Mouse (Mus musculus) heart, embryonic 15.5 days (tissue): ENCODE measurements around the gene Rpl3. TPM values are rescaled to one million over a fixed set of nuclear protein-coding genes. Genes with fewer than 3 reads are reported as not detected.
"Not testable (repeated sequence)": the region's sequence is repeated elsewhere in the genome, so short reads cannot be mapped to it uniquely, and the experiment has no call there.

Experiments
- ATAC-seq: fragments of 200-750 bp; cut with Nextera tagmentation; replicated peaks from 2 replicates; pipeline ENCODE4 v1.8.0; 2017; ENCODE audit warnings: low read depth, moderate TSS enrichment; ENCODE audit not compliant: insufficient number of reproducible peaks, insufficient read depth, low FRiP score
- H3K27ac ChIP-seq: fragments of 300-500 bp; sonication (generic); 2 replicates; pipeline ENCODE4 v1.5.1; 2015; ENCODE audit warnings: mild to moderate bottlenecking, inconsistent platforms
- H3K27me3 ChIP-seq: fragments of 300-500 bp; sonication (generic); 2 replicates; pipeline ENCODE4 v1.6.1; 2015; ENCODE audit warnings: inconsistent platforms
- H3K36me3 ChIP-seq: fragments of 300-500 bp; sonication (generic); 2 replicates; pipeline ENCODE4 v1.6.1; 2015; ENCODE audit warnings: mild to moderate bottlenecking, inconsistent platforms
- H3K4me1 ChIP-seq: fragments of 300-500 bp; sonication (generic); replicated peaks from 2 replicates; pipeline ENCODE4 v1.6.1; 2015; ENCODE audit warnings: inconsistent platforms
- H3K4me2 ChIP-seq: fragments of 300-500 bp; sonication (generic); 2 replicates; pipeline ENCODE4 v1.6.1; 2015; ENCODE audit warnings: inconsistent platforms, mild to moderate bottlenecking, moderate library complexity
- H3K4me3 ChIP-seq: fragments of 300-500 bp; sonication (generic); 2 replicates; pipeline ENCODE4 v1.5.1; 2015; ENCODE audit warnings: mild to moderate bottlenecking, inconsistent platforms
- H3K9ac ChIP-seq: fragments of 300-500 bp; sonication (generic); 2 replicates; pipeline ENCODE4 v1.6.1; 2015; ENCODE audit warnings: mild to moderate bottlenecking, inconsistent platforms
- H3K9me3 ChIP-seq: fragments of 300-500 bp; sonication (generic); replicated peaks from 2 replicates; pipeline ENCODE4 v1.6.1; 2016; ENCODE audit warnings: inconsistent platforms
- WGBS: fragments of 180-500 bp; shearing (Covaris S2); methylation state at CpG from one replicate; pipeline ENCODE4 v1.1.7; 2015; ENCODE audit warnings: mixed read lengths; 5-methylcytosine and 5-hydroxymethylcytosine counted together
- polyA plus RNA-seq: library from polyadenylated mRNA; unstranded; fragments of >200 nt; fragmentation: Nextera tagmentation; extraction: Ambion mirVana; gene quantifications from 2 replicates; pipeline ENCODE4 v1.2.1, GENCODE M21; 2015

Gene Rpl3
- polyA plus RNA-seq, 1 experiment from 2014 or later = 565 TPM

DNA sequence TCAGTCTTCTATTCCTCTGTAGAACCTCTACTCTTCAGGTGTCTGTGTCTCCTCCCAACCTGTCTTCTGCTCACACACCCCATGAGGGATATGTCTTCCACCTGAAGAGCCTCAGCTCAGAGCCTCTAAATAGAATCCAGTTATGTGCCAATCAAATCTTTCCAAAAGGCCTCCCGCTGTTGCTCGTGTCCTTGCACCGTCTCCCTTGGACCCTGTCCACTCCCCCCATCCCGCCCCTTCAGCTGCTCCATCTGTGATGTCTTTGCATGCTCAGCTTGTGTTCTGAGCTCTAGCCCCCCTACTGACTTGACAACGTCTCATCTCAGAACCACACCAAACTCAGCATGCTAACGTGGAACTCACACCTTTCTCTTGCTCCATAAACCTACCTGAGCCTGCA, 39.8 kb upstream of the Rpl3 start:
- Histone ChIP-seq H3K4me2 (no peak overlapping the region), H3K9me3 (no peaks in the 10 kb centered on the region), H3K4me3 (no peak overlapping the region), H3K9ac (no peak overlapping the region), H3K27ac (no peak overlapping the region), H3K36me3 (no peaks in the 10 kb centered on the region), H3K27me3 (no peaks in the 10 kb centered on the region), H3K4me1 (peaks cover 28% of the 10 kb centered on the region)
- no peak for ATAC-seq
- WGBS = 70% methylated on average over 6 of the region's 6 CpGs

DNA sequence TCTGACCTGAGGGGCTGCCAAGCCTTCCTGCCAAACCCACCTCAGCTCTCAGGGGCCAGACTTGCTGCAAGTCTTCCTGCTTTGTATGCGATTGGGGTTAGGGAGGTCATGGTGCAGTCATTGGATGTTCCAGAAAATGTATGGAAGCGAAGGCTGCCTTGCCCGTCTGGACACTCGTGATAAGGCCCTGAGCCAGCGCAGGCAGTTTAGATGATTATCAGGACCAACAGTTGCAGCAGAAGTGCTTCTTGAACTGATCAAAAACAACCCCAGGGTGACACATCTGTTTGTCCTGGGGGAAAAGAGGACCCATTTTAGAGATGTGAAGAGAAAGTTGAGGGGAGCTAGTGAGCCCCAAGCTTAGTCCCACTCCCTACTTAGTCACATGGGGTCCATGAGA, 39.0 kb upstream of the Rpl3 start:
- H3K9ac ChIP-seq = no peak overlapping the region
- no peaks in the 10 kb centered on the region for H3K27me3 ChIP-seq
- no peak overlapping the region for H3K27ac ChIP-seq
- WGBS = 47% methylated on average over 5 of the region's 5 CpGs
- no peak overlapping the region for H3K4me3 ChIP-seq
- no peak overlapping the region for H3K4me2 ChIP-seq
- no peaks in the 10 kb centered on the region for H3K9me3 ChIP-seq
- no peak for ATAC-seq
- peaks cover 22% of the 10 kb centered on the region for H3K4me1 ChIP-seq
- H3K36me3 ChIP-seq = no peaks in the 10 kb centered on the region

DNA sequence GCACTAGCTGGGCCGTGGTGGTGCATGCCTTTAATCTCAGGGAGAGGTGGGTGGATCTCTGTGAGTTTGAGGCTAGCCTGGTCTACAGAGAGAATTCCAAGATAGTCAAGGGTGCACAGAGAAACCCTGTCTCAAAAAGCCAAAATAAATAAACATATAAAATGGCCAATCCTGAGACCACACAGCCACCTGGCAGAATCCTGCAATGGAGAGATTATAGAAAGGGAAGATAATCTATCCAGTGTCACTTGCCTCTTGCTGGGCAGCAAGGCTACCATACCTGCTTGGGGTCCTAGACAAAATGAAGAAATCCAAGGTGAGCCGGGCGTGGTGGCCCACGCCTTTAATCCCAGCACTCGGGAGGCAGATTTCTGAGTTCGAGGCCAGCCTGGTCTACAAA, 38.3 kb upstream of the Rpl3 start:
- Histone ChIP-seq H3K36me3 (no peaks in the 10 kb centered on the region), H3K4me2 (no peak overlapping the region), H3K27me3 (no peaks in the 10 kb centered on the region), H3K9me3 (no peaks in the 10 kb centered on the region), H3K4me1 (peaks cover 15% of the 10 kb centered on the region), H3K9ac (no peak overlapping the region), H3K4me3 (no peak overlapping the region), H3K27ac (no peak overlapping the region)
- no peak for ATAC-seq
- WGBS = 83% methylated on average over 6 of the region's 6 CpGs

DNA sequence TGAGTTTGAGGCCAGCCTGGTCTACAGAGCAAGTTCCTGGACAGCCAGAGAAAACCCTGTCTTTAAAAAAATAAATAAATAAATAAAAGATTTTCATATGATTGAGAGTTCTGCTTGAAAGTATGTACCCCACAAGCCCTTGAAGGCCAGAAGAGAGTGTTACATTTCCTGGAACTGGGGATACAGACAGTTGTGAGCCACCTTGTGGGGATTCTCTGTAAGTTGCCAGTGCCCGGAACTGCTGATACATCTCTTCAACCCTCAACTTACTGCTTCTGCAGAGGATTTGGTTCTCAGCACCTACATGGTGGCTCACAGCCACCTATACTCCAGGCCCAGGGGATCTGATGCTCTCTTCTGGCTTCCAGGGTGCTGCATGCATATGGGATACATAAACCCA, 35.5 kb upstream of the Rpl3 start:
- H3K4me3 ChIP-seq = no peak overlapping the region
- no peaks in the 10 kb centered on the region for H3K36me3 ChIP-seq
- H3K9me3 ChIP-seq = no peaks in the 10 kb centered on the region
- H3K4me2 ChIP-seq = no peak overlapping the region
- H3K27ac ChIP-seq = no peak overlapping the region
- H3K4me1 ChIP-seq = no peaks in the 10 kb centered on the region
- H3K9ac ChIP-seq = no peak overlapping the region
- no peak for ATAC-seq
- WGBS = 50% methylated on average over 1 of the region's 1 CpGs
- H3K27me3 ChIP-seq = no peaks in the 10 kb centered on the region

DNA sequence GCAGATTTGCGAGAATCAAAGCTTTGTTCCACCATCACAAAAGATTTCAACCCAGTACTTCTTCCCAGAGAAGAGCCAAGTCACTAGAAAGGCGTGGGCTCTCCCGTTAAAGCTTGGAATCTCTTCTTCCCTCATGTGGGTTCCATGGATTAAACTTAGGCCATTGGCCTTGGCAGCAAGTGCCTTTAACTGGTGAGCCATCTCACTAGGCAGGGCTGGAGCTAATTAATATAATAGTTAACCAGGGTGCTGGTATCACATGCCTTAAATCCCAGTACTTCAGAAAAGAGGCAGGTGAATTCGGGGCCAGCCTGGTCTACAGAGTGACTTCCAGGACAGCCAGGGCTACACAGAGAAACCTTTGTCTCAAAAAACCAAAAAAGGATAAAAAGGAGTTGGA, 33.0 kb upstream of the Rpl3 start:
- Histone ChIP-seq H3K4me1 (no peaks in the 10 kb centered on the region), H3K27me3 (no peaks in the 10 kb centered on the region), H3K27ac (no peak overlapping the region), H3K9ac (no peak overlapping the region), H3K4me3 (no peak overlapping the region), H3K9me3 (no peaks in the 10 kb centered on the region), H3K4me2 (no peak overlapping the region), H3K36me3 (no peaks in the 10 kb centered on the region)
- WGBS = 79% methylated on average over 4 of the region's 4 CpGs
- ATAC-seq = no peak

DNA sequence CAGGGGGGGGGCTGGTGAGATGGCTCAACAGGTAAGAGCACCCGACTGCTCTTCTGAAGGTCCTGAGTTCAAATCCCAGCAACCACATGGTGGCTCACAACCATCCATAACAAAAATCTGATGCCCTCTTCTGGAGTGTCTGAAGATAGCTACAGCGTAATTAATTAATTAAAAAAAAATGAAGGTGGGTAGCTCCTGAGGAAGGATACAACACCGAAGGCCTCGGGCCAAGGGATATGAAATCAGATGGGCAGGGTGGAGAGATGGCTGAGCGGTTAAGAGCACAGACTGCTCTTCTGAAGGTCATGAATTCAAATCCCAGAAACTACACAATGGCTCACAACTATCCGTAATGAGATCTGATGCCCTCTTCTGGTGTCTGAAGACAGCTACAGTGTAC, 30.8 kb upstream of the Rpl3 start:
- not testable (repeated sequence) for H3K4me2 ChIP-seq

DNA sequence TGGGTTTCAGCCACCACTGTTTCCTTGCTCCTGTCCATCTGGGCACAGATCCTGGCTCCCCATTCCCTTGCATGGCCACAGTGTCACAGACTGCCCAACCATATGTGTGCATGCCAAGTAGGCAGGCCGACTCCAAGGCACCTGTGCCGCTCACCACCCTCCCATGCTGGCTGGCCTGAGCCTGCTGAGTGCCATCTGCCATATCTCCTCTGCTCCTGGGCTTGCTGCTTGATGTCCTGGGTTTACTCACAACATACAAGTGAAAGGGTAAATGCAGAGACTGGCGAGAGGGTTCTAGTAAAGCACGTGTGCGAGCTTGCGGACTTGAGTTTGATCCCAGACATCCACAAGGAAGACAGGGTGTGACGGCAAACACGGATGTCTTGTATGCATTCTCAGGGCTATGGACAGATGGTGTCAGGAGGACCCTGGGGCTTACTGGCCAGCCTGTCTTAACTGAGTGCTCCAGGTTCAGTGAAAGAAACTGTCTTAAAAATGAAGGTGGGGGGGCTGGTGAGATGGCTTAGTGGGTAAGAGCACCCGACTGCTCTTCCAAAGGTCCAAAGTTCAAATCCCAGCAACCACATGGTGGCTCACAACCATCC, 30.2 kb upstream of the Rpl3 start:
- 87% methylated on average over 9 of the region's 9 CpGs for WGBS
- no peaks in the 10 kb centered on the region for H3K36me3 ChIP-seq
- H3K4me2 ChIP-seq = no peak overlapping the region
- H3K9ac ChIP-seq = no peak overlapping the region
- no peak for ATAC-seq
- H3K27ac ChIP-seq = no peak overlapping the region
- no peaks in the 10 kb centered on the region for H3K9me3 ChIP-seq
- no peak overlapping the region for H3K4me3 ChIP-seq
- no peaks in the 10 kb centered on the region for H3K4me1 ChIP-seq
- no peaks in the 10 kb centered on the region for H3K27me3 ChIP-seq

More for the DNA sequence above, 30.8 kb upstream of the Rpl3 start:
- 93% methylated on average over 6 of the region's 6 CpGs for WGBS
- ATAC-seq, H3K4me1 ChIP-seq, H3K36me3 ChIP-seq, H3K9me3 ChIP-seq, H3K27me3 ChIP-seq, H3K4me3 ChIP-seq, H3K27ac ChIP-seq, H3K9ac ChIP-seq: not testable (repeated sequence)

DNA sequence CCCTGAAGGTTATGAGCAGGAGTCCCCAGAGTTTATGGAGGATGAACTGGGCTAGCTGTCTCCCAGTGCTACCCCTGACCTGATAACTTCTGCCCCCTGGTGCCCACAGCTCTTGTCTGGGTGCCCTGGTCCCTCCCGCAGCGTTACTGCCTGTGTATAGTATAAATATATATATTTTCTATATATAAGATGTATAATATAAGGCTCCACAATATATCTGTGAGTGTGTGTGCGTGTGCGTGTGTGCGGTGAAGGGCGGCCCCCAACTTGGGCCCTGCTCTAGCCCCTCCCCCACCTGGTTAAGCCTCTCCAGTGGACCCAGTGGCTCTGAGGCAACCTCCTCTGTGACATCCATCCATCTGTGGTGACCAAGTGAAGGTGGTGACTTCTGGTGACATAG, 27.4 kb upstream of the Rpl3 start:
- Histone ChIP-seq H3K4me2 (no peak overlapping the region), H3K9me3 (no peaks in the 10 kb centered on the region), H3K27me3 (no peaks in the 10 kb centered on the region), H3K4me3 (no peak overlapping the region), H3K27ac (no peak overlapping the region), H3K36me3 (no peaks in the 10 kb centered on the region), H3K4me1 (no peaks in the 10 kb centered on the region), H3K9ac (no peak overlapping the region)
- ATAC-seq = no peak
- 89% methylated on average over 6 of the region's 6 CpGs for WGBS

DNA sequence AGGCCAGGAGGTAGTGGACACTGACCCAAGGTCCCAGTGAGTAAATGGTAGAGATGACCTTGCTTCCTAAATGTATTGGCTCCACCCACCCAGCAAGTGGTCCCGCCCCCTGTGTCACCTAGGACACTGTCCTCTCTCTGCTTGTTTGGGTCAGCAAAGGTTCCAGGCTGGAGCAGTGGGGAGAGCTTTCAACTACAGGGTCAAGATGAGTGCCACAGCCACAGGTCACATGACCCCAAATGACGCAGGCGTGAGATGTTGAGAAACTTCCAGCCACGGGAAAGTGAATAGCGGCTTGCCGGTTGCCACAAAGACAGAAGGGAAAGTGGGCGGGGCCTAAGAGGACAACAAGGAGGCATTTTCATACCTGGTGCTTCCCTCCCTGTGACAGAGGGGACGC, 25.5 kb upstream of the Rpl3 start:
- ATAC-seq = peak; percentile 23; the same call in 1 of the 2 replicates
- no peak overlapping the region for H3K4me3 ChIP-seq

DNA sequence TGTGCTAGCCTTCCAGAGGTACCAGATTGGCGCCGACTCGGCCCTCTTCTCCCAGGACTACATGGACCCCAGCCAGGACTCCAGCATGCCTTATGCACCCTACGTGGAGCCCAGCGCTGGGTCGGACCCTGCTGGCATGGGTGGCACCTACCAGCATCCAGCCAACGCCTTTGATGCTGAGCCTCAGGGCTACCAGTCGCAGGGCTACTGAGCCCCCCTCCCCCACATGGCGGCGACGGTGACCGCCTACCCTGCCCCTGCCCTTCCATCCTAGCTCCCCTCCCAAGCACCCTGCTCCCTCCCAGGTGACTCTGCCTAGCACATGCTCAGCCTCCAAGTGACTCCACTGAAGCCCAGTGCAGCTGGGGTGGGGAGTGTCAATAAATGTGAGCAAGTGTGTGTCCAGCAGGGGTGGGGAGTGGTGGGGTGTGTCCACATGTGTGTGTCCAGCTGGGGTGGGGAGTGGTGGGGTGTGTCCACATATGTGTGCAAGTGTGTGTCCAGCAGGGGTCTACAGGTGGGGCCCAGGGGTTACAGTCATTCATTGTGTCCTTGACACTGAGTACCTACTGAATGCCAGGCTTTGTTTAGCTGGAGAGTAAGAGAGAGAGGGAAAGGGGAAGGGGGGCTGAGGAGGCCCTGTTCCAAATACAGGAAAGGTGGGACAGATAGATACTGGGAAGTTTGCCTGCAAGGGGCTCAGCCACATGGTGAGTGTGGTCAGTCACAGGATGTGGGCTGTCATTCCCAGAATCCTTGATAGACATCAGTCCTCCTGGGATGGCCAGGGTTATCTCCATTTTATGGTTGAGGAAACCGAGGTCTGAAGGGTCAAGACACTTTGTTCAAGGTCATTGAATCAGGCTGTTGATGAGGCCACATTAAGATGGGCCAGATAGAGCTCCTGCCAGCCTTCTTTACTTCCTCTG, 24.5 kb upstream of the Rpl3 start:
- Histone ChIP-seq H3K9me3 (no peaks in the 10 kb centered on the region), H3K9ac (no peak overlapping the region), H3K4me2 (0 out of 2 replicates have a peak overlapping the region, but pooled peaks have one; percentile 3), H3K27ac (no peak overlapping the region), H3K36me3 (no peaks in the 10 kb centered on the region), H3K27me3 (no peaks in the 10 kb centered on the region), H3K4me3 (no peak overlapping the region), H3K4me1 (no peaks in the 10 kb centered on the region)
- WGBS = 59% methylated on average over 13 of the region's 13 CpGs
- ATAC-seq = 0 out of 2 replicates have a peak, but pooled peaks have one; percentile 16

More for the DNA sequence above, 25.5 kb upstream of the Rpl3 start:
- Histone ChIP-seq H3K27me3 (no peaks in the 10 kb centered on the region), H3K9ac (no peak overlapping the region), H3K4me1 (no peaks in the 10 kb centered on the region), H3K36me3 (no peaks in the 10 kb centered on the region), H3K27ac (no peak overlapping the region), H3K9me3 (no peaks in the 10 kb centered on the region), H3K4me2 (no peak overlapping the region)
- 53% methylated on average over 8 of the region's 8 CpGs for WGBS

DNA sequence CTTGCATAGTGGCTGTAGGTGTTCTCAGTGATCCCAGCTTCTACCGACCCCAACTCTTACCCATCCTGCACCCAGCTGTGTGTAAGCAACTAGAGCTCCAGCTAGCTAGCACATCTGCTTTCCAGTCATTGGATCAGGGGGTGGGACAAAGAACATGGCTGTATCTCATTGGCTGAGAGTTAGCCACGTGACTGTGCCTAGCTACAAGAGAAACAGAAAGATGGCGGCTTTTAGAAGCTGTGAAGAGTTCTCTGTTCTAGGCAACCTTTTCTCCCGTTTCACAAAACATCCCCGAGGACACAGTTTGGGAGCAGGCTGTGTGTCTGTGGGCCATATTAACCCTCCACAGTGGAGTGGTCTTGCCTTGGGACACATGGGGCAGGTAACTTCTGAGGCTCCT, 23.6 kb upstream of the Rpl3 start:
- Histone ChIP-seq H3K4me1 (no peaks in the 10 kb centered on the region), H3K36me3 (no peaks in the 10 kb centered on the region), H3K27me3 (no peaks in the 10 kb centered on the region), H3K27ac (no peak overlapping the region), H3K9me3 (no peaks in the 10 kb centered on the region), H3K4me2 (0 out of 2 replicates have a peak overlapping the region, but pooled peaks have one; percentile 3), H3K4me3 (no peak overlapping the region), H3K9ac (no peak overlapping the region)
- no peak for ATAC-seq
- 55% methylated on average over 5 of the region's 5 CpGs for WGBS
